Mouse (Mus musculus) layer of hippocampus, adult 18-20 months (tissue): ENCODE results near the gene Vmn1r202. TPM values are rescaled to one million over a fixed set of nuclear protein-coding genes. Genes with fewer than 3 reads are reported as not detected.
"Not testable (repeated sequence)": the region's sequence is repeated elsewhere in the genome, so short reads cannot be mapped to it uniquely, and the experiment has no call there.

ENCODE experiments used
- DNase-seq, 2 experiments: peaks; one replicate each; pipeline ENCODE4 v3.0.0; 2022; ENCODE audit warnings: low spot score in 2 of 2
- long read RNA-seq: library from polyadenylated mRNA; stranded (forward); transcript quantifications from one replicate; pipeline ENCODE4 v2.0.0, GENCODE M21; 2021
- total RNA-seq, 2 experiments: library from RNA; stranded (reverse); gene quantifications; 2 replicates each; pipeline ENCODE4 v1.2.3; 2021

The Vmn1r202 gene
- under 1 TPM in 1 of 2 experiments, not detected in 1; 0.07 TPM for total RNA-seq
- long read RNA-seq, result 0 reads

DNA sequence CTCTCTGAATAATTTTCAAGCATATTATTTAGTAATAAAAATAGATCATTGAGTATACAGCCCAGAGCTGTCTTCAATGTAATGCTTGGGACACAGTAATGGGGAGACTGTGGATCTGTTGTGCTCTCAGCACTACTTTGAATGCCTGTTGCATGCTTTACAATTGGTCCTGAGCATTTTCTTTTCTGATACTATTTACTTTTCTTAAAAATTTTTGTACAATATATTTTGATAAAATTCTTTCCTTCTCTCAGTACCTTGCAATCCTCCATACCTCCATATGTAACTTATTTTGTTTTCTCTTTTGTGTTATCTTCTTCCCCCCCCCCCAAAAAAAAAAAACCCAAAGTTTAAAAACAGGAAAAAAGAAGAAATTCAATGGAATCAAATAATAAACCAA lies at the start of gene Vmn1r202:
TSS of gene Vmn1r202 (minus strand) at position 101 of the 400 bp plus-strand sequence.
- DNase-seq, result no peak

DNA sequence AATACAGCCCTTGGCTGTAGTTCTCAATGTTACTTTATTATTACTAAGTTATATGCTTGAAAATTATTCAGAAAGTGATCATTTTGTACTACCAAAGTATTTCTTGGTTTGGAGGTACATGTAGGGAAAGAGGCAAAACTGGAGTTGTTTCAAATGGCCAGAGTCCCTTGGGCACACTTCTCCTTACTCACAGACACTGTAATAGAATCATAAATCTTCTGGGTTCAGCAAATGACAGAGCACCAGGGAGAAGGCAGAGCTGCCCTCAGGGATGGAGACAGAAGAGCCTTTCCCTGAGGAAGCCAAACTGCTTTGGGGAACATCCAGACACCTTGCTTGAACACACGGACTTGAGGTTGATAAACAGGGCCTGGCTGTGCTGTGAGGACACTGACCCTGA lies 47.7 kb upstream of the Vmn1r202 start, which contains the start of gene Vmn1r204:
TSS of gene Vmn1r204 (plus strand) at position 301 of the 400 bp plus-strand sequence.
- not testable (repeated sequence) for DNase-seq

DNA sequence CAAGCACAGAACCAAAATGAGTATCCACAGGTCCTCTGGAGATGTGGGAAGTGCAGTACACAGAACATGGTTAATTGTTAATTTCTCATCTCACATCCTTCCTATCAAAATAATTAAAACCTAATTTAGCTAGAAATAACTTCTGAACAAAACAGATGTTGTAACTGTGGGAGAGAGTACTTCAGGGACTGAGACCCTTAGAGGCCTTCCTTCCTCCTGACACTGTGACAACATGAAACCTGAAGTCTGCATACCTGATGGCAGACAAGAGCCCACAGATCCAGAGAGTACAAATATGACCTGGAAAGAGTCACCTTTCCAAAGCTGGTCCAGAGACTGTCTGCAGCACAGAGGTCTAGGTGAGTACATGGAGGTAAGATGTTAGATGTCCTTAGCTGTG lies 12.6 kb upstream of the Vmn1r202 start, which contains the start of gene Vmn1r203:
TSS of gene Vmn1r203 (plus strand) at position 301 of the 400 bp plus-strand sequence.
- no peak for DNase-seq

DNA sequence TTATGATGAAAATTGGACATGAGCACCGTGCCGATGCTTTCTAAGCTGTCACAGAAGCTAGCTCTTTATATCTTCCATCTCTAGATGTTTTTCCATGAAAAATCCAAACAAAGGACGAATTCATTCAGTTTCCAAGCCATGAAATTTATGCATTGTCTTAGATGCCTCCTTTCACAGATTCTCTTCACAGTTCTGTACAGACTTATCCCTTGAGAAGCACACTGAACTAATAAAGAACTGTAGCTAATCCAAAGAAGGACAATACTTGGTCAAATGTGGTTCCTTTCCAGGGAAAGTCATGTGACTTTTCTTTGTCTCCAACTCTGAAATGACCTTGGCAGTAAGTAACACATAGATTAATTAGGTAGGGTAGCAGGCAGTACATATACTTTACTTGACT lies 2.8 kb downstream of the Vmn1r202 start:
- DNase-seq, result no peak

DNA sequence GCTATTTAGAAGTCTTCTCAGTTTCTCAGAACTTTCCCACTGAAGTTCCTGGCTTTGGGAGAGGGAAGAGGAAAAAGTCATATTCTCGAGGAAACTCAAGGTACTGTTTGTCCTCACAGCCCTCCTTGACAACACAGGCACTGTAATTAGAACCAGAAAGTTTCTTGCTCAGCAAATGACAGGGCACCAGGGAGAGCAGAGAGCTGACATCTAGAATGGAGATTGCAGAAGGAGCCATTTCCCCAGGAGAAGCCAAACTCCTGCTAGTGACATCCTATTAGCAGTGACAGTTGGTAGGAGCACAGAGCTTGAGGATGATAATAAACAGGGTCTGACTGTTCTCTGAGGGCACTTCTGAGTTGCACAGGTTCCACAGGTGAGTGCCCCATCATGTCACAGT lies 33.6 kb downstream of the Vmn1r202 start, which contains the start of gene Vmn1r201:
TSS of gene Vmn1r201 (plus strand) at position 301 of the 400 bp plus-strand sequence.
- no peak for DNase-seq

DNA sequence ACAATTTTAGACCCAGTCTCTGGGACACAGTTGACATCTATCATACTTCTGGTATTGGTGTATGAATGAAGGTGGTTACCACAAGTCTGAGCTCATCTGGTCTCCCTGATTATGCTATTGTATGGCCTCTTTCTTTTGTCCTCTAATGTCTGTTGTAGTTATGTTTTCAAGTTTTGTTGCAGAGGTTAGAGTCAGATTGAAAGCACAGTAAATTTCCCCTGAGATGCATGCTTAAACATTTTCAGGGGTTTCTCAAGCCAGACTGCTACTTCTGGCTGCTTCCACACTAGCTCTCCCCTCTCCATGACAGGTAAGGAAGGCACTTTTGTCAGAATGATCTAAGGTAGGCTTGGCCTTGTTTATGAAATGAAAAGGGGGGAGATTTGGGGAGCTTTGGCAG lies 50.0 kb downstream of the Vmn1r202 start:
- no peak for DNase-seq

Other genes starting within 250 kb of the Vmn1r202 start
- not detected for gene Vmn1r195, start 234.9 kb downstream of the Vmn1r202 start, total RNA-seq
- gene Vmn1r196, start 215.5 kb downstream of the Vmn1r202 start, total RNA-seq, result not detected
- gene Vmn1r197, start 180.8 kb downstream of the Vmn1r202 start, total RNA-seq, result not detected
- not detected for gene Vmn1r198, start 155.0 kb downstream of the Vmn1r202 start, total RNA-seq
- not detected for gene Vmn1r199, start 125.6 kb downstream of the Vmn1r202 start, total RNA-seq
- gene Vmn1r200, start 115.0 kb downstream of the Vmn1r202 start, total RNA-seq, result not detected
- gene Vmn1r201, start 33.5 kb downstream of the Vmn1r202 start, total RNA-seq, result not detected
- not detected for gene Vmn1r203, start 12.7 kb upstream of the Vmn1r202 start, total RNA-seq
- not detected for gene Vmn1r204, start 47.8 kb upstream of the Vmn1r202 start, total RNA-seq
- not detected for gene Vmn1r205, start 87.6 kb upstream of the Vmn1r202 start, total RNA-seq
- gene Vmn1r206, start 118.9 kb upstream of the Vmn1r202 start, total RNA-seq, result not detected
- under 1 TPM; 0.12 to 0.13 TPM for gene Vmn1r207-ps, start 224.2 kb upstream of the Vmn1r202 start, total RNA-seq